Mouse (Mus musculus) megakaryocyte, adult 5-6 weeks (primary cell): Measurements from ENCODE around the gene Man1a. TPM values are rescaled to one million over a fixed set of nuclear protein-coding genes. Genes with fewer than 3 reads are reported as not detected.

Experiments used
- ATAC-seq: 2 replicates; pipeline ENCODE4 v1.8.0; 2016; ENCODE audit warnings: mild to moderate bottlenecking, inconsistent platforms; ENCODE audit not compliant: poor library complexity, severe bottlenecking
- total RNA-seq, 2 experiments: library from RNA; stranded (forward) in 1 of 2; stranded (reverse) in 1 of 2; fragments of 153-499, 151-499 nt in 1 of 2; fragments of 221-1000, 200-1000 nt in 1 of 2; gene quantifications; 2 replicates each; pipeline versions ENCODE4 v1.2.3 to v1.2.4; 2015 to 2017

Man1a gene
- total RNA-seq, 2 experiments from 2014 or later = 49.5 to 67.8 TPM

DNA sequence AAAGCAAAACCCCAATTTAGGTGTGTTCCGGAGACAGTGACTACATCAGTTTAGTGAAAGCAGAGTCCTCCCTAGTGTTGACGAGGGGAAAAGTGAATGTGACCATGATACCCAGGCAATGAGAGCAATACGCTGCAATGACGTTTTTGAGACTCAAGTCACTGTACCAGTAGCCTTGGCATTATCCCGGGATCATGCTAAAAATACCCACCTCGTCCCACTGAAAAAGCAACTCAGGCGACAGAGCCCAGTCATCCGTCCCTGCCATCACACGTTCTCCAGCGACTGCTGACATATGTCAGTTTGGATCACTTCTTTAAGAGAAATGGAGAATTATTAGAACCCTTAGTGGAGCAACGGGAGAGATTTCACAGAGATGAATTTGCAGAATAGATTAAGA lies 13.6 kb downstream of the Man1a start:
- no peak for ATAC-seq

DNA sequence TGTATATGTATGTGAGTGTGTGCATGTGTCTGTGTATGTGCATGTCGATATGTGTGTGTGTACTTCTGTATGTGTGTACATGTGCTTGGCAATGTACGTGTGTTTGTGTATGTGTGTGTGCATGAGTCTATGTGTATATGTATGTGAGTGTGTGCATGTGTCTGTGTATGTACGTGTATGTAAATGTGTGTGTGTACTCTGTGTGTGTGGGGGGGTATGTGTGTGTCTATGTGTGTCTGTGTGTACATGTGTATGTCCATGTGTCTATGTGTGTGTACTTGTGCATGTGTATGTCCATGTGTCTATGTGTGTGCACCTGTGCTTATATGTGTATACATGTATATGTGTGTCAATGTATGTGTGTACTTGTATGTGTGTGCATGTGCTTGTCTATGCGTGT lies 15.2 kb downstream of the Man1a start:
- ATAC-seq = no peak

DNA sequence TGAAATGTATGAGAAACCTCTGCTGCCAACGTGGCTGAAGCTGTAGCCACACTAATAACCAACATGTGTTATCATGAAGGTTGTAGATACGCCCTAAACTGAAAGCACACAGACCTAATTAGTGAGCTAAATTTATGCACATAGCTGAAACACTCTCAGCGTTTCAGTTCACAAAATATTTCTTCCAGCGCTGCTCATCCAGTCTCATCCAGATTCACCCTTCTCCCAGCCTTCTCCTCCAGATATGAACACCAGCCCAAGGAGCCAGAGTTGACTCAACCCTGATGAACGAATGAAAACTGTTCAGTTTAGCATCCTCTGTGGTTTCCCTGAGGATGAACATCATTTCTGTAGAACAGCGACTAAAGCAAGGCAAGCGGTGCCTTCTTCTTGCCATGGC lies 15.8 kb downstream of the Man1a start:
- ATAC-seq = no peak

DNA sequence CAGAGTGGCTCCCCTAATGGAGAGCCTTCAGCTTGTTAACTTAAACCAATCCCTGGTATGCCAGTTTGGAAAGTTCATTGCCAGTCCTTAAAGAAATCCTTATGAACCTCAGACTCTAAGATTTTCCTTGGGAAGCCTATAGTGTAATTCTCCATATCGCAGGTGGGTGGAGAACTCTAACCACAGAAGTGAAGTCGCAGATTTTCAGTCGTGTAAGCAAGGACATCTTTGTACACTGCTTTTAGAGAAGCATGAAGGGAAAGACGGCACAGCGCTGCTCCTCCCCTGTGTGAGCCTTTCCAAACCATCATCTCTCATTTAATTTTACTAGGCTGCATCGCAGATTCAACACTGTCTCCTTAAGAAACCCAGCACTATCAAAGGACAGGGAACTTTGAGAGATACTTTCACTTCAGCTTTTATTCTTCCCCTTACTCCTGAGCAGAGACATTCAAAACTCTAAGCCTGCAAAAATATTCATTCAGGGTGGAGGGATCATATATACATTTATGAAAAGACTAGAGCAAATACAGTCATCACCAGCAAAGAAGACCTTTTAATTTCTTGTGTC lies 16.6 kb downstream of the Man1a start:
- ATAC-seq = peak; percentile 90

- ATAC-seq = no peak
These were observed 17.3 kb downstream of the Man1a start for GRCm38 (mm10) chr10:54059092-54059496.

DNA sequence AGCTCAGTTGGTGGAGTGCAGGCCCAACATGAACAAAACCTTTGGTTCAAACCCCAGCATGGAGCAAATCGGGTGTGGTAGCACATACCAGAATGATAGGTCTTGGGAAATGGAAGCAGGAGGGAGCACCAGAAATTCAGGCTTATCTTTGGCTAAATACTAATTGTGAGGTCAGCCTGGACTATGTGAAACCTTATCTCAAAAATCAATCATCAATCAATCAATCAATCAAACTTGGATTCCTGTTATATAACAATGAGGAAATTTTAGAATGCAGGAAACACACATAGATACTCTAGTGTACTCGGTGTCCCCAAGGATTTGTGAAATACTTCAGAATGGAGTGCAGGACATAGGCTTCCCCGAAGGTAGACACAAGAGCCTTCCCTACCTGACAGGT lies 17.8 kb downstream of the Man1a start:
- no peak for ATAC-seq

DNA sequence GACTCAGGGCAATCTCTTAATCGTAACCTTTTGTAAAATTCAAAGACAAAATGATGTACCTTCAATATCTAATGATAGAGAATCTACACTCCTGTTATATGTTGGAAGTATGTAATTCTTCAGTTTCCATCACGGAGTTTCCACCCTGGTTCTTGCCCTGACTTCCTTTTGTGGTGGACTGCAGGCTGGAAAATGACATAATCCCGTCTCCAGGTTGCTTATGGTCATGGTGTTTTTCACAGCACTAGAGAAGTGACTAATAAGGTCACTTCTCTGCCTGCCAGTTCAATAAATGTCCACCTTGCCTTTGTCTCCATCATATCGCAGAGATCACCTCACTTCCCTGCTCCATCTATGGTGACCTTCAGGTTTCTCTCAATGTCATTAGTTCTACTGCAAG lies 22.2 kb downstream of the Man1a start:
- ATAC-seq = peak; percentile 57

DNA sequence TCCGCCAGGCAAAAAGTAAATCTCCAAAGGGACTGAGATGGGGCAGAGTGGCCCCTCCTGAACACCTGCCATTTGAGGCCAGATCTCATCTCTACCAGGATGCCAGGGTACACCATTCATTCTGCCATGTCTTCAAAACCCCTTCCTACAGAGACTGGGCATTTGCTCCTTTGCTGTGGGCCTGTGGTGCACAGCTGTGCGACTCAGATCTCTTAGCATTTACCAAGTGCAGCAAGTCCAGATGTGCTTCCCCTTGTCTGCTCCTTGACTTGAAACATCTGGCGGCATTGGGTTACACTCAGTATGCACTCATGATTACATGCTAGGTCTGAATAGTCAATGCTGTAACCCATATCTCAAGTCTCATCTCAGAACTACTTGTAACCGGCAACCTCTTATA lies 28.5 kb downstream of the Man1a start:
- no peak for ATAC-seq

DNA sequence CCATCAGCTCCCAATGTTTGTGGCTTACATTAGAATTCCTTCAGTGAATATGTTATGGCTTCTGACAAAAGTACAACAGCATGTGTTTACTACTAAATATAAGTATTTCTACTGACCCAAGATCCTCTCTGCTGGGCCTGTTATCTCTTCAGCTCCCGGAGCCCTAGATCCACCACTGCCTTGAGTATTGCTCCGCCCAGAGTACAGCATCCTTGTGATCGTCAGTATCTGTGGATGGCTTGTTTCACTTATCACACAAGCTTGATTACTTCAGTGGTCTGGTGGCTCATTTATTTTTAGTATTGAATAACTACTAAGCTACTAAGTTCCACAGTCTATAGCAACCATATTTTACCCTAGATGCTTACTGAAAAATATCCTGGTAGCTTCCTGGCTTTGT lies 33.1 kb downstream of the Man1a start:
- no peak for ATAC-seq

DNA sequence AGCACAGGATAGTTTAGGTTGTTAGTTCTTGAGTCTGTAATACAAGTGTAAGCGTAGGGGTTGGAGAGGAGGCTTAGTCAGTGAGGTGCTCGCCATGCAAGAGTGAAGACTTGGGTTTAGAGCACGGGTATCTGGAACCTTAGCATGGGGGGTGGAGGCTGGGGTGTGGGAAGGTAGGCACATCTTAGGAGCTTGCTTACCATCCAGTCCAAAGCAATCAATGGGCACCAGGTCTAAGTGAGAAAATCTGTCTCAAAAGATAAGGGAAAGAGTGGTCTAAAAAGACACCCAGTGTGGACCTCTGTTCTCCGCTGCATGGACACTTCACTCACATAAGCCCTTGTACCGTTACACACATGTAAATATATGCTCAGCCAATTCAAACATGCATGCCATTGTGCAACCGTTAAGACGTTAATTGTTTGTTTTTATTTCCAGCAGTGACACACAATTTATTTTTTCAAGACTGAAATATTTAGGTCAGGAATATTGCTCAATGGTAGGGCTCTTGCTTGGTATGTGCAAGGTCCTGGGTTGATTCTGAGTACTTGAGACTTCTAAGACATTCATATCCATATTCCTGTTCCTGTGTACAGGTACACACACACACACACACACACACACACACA lies 34.1 kb downstream of the Man1a start:
- no peak for ATAC-seq

DNA sequence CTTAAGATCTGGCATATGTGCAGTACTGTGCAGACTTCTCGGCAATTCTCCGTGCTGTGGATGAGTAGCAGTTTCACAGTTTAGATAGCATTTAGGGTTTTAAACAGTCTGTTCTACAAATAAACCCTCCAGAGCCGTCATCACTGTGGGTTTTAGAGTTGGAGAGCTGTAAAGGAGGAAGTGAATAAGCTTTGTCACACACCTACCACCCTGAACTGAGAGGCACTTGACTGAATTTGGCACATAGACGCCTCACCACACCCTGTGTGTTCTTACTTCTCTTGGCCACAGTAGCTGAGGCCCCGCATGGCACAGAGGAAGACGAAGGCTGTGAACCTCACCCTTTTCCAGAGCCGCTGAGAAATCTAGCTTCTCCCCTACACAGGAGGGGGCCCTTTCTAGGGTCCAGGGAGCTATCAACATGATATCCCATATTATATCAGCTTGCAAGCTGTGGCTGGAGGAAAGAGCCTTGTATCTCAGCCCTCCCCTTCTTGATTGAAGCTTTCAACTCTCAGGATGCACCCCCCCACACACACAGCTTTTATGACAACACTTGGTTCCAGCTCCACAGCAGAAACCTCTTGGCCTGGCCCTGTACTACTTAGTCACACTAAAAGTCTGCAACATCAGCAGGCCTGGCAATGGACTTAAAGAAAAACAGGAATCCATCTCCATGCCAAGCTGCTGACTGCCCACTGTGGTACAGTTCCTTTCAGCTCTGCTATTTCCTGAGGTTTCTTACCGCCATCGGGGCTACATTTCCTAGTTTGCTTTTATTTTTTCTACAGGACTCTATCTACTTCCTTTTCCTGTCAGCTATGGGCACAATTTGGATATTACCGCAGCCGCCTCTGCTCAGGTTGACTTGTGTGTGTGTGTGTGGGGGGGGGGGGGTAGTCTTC lies 35.9 kb downstream of the Man1a start:
- ATAC-seq = peak; percentile 80

DNA sequence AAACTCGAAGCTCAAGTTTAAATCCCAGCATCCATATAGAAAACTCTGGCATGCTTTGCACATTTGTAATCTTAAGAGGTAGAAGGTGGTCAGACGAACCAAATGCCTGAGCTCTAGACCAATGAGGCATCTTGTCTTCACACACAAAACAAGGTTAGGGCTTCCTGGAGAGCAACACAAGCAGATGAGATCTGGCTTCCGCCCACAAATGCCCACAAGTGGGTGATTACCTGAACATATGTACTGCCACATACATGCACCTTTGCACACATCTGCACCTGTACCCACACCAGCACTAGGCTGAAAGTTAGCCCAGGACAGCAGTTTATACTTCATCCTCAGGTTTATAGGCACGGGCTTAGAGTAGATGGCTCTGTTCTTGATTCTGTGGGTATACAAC lies 36.7 kb downstream of the Man1a start:
- no peak for ATAC-seq

- no peak for ATAC-seq
These were observed 37.7 kb downstream of the Man1a start for GRCm38 (mm10) chr10:54038734-54039133.

DNA sequence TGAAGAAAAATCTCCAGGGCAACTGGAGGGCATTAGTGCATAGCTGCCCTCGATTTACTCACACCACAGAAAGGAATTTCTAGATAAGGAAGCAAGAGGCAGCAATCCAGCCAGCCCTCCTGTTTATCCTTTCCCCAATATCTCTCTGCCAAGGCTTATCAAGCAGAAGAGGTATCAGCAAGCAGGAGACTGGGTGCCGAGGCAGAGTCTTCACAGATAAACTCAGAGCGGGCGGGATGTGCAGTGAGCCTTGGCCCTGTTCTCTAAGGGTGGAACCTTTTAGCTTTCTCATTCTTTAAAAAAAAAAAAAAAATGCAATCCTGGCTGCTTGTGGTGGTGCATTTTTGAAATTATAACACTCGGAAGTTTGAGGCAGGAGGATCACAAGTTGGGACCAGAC lies 38.2 kb downstream of the Man1a start:
- ATAC-seq = no peak

DNA sequence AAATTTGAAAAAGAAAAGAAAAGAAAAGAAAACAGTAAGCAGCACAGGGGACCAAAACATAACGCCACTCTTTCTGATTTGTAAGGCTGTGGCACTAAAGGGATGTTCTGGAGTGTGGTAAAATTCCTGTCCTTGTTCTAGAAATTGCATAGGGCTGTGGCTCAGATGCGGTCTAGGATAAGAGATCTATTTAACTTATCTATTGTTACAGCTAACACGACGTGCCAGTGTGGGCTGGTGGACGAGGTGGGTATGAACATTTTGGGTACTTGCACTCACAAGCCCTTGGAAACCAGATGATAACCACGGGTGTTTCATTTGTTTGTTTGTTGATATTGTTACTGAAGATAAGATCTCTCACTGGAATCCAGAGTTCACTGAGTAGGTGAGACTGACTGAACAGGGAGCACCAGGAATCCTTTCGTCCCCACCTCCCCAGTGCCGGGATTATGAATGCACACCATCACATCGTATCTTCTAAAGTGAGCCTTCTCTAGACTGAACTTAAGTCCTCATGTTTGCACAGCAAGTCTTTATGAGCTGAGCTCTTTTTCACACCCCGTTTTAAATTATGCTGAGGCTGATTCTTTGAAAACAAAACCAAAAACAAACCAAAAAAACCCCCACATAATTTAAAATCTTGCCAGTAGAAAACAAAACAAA lies 38.9 kb downstream of the Man1a start:
- no peak for ATAC-seq

GRCm38 (mm10) chr10:54035586-54035985 lies 40.8 kb downstream of the Man1a start:
- no peak; the same call in 1 of the 2 replicates for ATAC-seq

GRCm38 (mm10) chr10:54034779-54035178 lies 41.6 kb downstream of the Man1a start:
- ATAC-seq = peak; percentile 17; the same call in 1 of the 2 replicates

DNA sequence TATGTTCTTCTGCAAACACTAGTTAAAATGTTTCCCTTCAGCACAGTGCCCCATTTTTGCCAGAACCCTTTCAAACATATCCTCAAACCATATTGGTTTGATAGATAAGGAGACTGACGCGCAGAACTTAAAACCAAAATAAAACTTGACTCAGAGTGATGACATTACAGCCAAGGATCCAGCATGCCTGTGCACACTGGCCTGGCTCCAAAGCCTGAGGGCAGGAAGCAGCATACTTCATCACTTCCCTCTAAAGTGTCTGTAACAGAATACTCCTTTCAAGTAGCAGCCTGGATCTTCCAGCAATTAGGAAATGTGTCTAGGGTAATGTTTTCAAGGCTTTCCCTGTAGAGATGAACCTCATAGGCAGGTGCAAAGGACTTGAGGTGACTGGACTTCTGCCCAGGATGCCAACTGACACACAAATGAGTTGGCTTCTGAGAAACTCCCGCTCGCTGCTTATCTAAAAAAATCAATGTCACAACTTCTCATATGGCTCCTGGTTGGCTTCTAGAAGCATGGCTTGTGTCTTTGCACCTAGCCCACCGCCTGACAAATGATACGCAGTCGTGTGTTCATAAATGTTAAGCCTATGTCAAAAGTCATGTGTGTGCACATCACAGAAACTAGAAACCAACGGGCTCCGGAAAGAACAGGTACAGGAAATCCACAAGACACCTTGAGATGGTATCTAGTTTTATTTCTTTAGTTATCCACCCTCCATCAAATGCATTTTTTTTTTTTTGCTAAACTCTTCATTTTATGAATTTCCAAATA lies 43.9 kb downstream of the Man1a start:
- peak; percentile 55 for ATAC-seq

GRCm38 (mm10) chr10:54028866-54029265 lies 47.5 kb downstream of the Man1a start:
- no peak for ATAC-seq

- no peak for ATAC-seq
These were observed 49.5 kb downstream of the Man1a start for GRCm38 (mm10) chr10:54026738-54027427.
